Mouse (Mus musculus): ENCODE measurements around the gene Ddx31. TPM values are rescaled to one million over a fixed set of nuclear protein-coding genes. Genes with fewer than 3 reads are reported as not detected.

Ddx31 gene
- total RNA-seq, 4 experiments from 2014 or later, result 3.8 to 6.7 (median 5.5) TPM

GRCm38 (mm10) chr2:28911331-28912038, 71.3 kb downstream of the Ddx31 start:
- no peak for DNase-seq (ENCODE audit: low spot score in 2 of 2)

- no peak for DNase-seq (ENCODE audit: low spot score in 2 of 2)
Observed at GRCm38 (mm10) chr2:28912039-28912700, 72.0 kb downstream of the Ddx31 start.

- no peak for DNase-seq (ENCODE audit: low spot score in 2 of 2)
Observed at GRCm38 (mm10) chr2:28912961-28913360, 72.8 kb downstream of the Ddx31 start.

- DNase-seq (ENCODE audit: low spot score in 2 of 2), result no peak
Observed at GRCm38 (mm10) chr2:28914121-28914520, 73.9 kb downstream of the Ddx31 start.

- no peak for DNase-seq (ENCODE audit: low spot score in 2 of 2)
Observed at GRCm38 (mm10) chr2:28915104-28915738, 75.0 kb downstream of the Ddx31 start.

- DNase-seq (ENCODE audit: low spot score in 2 of 2), result peak in 1 of 2 experiments; percentile 38
Observed at GRCm38 (mm10) chr2:28915768-28916512, 75.7 kb downstream of the Ddx31 start.

GRCm38 (mm10) chr2:28916513-28916865, 76.3 kb downstream of the Ddx31 start, which contains the start of gene Barhl1:
TSS of gene Barhl1 (minus strand) at chr2:28916668.
- DNase-seq (ENCODE audit: low spot score in 2 of 2), result no peak

- no peak for DNase-seq (ENCODE audit: low spot score in 2 of 2)
Observed at GRCm38 (mm10) chr2:28917156-28917517, 76.9 kb downstream of the Ddx31 start.

GRCm38 (mm10) chr2:28917518-28918361, 77.5 kb downstream of the Ddx31 start:
- no peak for DNase-seq (ENCODE audit: low spot score in 2 of 2)

GRCm38 (mm10) chr2:28919001-28919400, 78.8 kb downstream of the Ddx31 start:
- no peak for DNase-seq (ENCODE audit: low spot score in 2 of 2)

GRCm38 (mm10) chr2:28923912-28924311, 83.7 kb downstream of the Ddx31 start:
- peak in 1 of 2 experiments; percentile 13 for DNase-seq (ENCODE audit: low spot score in 2 of 2)

- no peak for DNase-seq (ENCODE audit: low spot score in 2 of 2)
Observed at GRCm38 (mm10) chr2:28930571-28930970, 90.4 kb downstream of the Ddx31 start.

GRCm38 (mm10) chr2:28938997-28939396, 98.8 kb downstream of the Ddx31 start:
- DNase-seq (ENCODE audit: low spot score in 2 of 2), result no peak

GRCm38 (mm10) chr2:28943666-28944516, 103.7 kb downstream of the Ddx31 start:
- DNase-seq (ENCODE audit: low spot score in 2 of 2), result no peak

GRCm38 (mm10) chr2:28945388-28945787, 105.2 kb downstream of the Ddx31 start:
- DNase-seq (ENCODE audit: low spot score in 2 of 2), result no peak

GRCm38 (mm10) chr2:28946312-28946711, 106.1 kb downstream of the Ddx31 start:
- no peak for DNase-seq (ENCODE audit: low spot score in 2 of 2)

GRCm38 (mm10) chr2:28952981-28953380, 112.8 kb downstream of the Ddx31 start:
- DNase-seq (ENCODE audit: low spot score in 2 of 2), result no peak

- no peak for DNase-seq (ENCODE audit: low spot score in 2 of 2)
Observed at GRCm38 (mm10) chr2:28954595-28954994, 114.4 kb downstream of the Ddx31 start.

All from gastrocnemius, adult 8-10 months (tissue).